Mouse (Mus musculus) megakaryocyte, embryonic 14.5 days (primary cell): ENCODE data around the gene Bahcc1. TPM values are rescaled to one million over a fixed set of nuclear protein-coding genes. Genes with fewer than 3 reads are reported as not detected.

ENCODE experiments used
- H3K27me3 ChIP-seq: replicated peaks from 2 replicates; pipeline ENCODE3; 2012; ENCODE audit warnings: inconsistent platforms
- H3K36me3 ChIP-seq: replicated peaks from 2 replicates; pipeline ENCODE3; 2012; ENCODE audit warnings: low read length, inconsistent platforms, mixed read lengths
- H3K4me1 ChIP-seq: 2 replicates; pipeline ENCODE4 v1.6.1; 2012; ENCODE audit warnings: inconsistent platforms
- H3K4me3 ChIP-seq: replicated peaks from 2 replicates; pipeline ENCODE3; 2012; ENCODE audit warnings: moderate library complexity, mild to moderate bottlenecking, inconsistent platforms
- H3K9me3 ChIP-seq: 2 replicates; pipeline ENCODE4 v1.6.1; 2012; ENCODE audit warnings: inconsistent platforms
- FLI1 ChIP-seq: IDR thresholded peaks from 2 replicates; pipeline ENCODE4 v1.6.1; 2012; ENCODE audit warnings: low read length, inconsistent platforms, mixed read lengths
- GATA1 ChIP-seq: IDR thresholded peaks from 3 replicates; pipeline ENCODE4 v1.6.1; 2012; ENCODE audit warnings: mixed read lengths, low read length, inconsistent platforms, borderline replicate concordance
- polyA plus RNA-seq: library from polyadenylated mRNA; stranded (reverse); fragments of >175 nt; gene quantifications from 2 replicates; pipeline ENCODE4 v1.2.3, GENCODE M21; 2012; ENCODE audit warnings: low replicate concordance; ENCODE audit not compliant: insufficient read depth

Gene Bahcc1
- polyA plus RNA-seq, 1 experiment = 10.2 TPM

DNA sequence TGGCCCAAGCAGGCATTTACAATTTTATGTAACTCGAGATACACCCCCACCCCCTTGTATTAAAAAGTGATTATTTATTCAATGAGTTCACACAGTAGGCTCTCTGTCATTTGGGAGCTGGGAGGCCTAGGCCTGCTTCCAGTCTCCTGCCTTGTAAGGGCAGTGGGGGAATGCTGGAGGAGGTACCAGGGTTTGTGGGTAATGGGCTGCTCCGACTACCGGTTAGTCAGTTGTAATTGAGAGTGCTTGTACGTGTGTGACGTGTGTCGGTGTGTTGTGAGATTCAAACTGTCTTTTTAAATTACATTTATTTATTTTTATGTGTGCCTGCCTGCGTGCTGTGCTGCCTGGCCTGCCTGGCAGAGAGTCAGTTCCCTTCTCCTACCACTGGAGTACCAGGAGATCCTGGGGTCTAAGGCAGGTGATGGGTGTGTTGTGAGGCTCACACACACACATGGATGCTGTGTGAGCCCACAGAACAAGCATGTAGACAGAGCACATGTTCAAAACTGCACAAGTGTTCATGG lies 3.8 kb upstream of the Bahcc1 start:
- Histone ChIP-seq H3K27me3 (peaks cover 5% of the 10 kb centered on the region), H3K4me3 (peak overlapping the region; percentile 98), H3K9me3 (no peaks in the 10 kb centered on the region), H3K4me1 (peaks cover 75% of the 10 kb centered on the region), H3K36me3 (peaks cover 48% of the 10 kb centered on the region)
- TF ChIP-seq FLI1 = no peak
- TF ChIP-seq GATA1 = no peak

DNA sequence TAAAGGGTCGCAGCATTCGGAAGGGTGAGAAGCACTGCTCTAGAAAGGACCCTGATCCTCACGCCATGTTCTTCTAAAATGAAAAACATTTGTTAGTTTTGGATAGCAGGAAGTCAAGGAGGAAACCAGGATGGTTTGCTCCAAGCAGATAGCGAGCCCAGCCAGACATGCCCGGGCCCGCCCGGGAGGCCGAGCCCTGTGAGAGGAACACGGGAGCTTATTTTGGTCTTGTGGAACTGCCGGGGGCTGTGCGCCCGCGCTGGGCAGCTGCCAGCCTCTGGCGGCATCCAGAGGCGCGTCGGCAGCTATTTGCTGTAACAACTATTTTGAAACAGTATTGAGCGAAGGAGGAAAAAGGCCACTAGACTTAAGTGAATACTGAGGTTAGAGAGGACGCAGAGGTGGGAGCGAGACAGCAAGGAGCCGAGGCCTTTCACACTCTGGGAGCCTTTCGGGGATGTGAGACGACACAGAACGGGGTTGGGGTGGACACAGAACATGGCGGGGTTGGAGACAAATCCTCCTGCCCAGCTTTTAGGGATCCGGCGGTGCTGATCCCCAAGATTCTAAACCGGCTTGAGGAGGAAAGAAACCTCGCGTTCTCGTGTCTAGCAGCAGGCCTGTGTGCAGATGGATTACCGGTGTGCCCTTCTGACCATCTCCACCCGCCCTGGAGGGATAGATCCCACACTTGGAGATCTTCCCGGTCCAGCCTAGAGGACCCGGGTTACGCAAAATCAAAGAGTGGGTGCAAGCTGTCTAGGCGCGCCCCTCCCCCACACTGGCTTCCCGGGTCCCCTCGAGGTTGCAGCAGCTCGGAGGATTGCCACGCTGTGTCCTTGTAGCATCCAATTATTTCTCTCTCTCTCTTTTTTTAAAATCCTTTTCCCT lies 2.6 kb upstream of the Bahcc1 start:
- H3K9me3 ChIP-seq = no peaks in the 10 kb centered on the region
- H3K36me3 ChIP-seq = peaks cover 48% of the 10 kb centered on the region
- TF ChIP-seq FLI1 = no peak
- 0 out of 3 replicates have a peak, but pooled peaks have one; percentile 50 for TF ChIP-seq GATA1
- H3K4me1 ChIP-seq = peaks cover 69% of the 10 kb centered on the region
- peak overlapping the region; percentile 98 for H3K4me3 ChIP-seq
- H3K27me3 ChIP-seq = peaks cover 15% of the 10 kb centered on the region

DNA sequence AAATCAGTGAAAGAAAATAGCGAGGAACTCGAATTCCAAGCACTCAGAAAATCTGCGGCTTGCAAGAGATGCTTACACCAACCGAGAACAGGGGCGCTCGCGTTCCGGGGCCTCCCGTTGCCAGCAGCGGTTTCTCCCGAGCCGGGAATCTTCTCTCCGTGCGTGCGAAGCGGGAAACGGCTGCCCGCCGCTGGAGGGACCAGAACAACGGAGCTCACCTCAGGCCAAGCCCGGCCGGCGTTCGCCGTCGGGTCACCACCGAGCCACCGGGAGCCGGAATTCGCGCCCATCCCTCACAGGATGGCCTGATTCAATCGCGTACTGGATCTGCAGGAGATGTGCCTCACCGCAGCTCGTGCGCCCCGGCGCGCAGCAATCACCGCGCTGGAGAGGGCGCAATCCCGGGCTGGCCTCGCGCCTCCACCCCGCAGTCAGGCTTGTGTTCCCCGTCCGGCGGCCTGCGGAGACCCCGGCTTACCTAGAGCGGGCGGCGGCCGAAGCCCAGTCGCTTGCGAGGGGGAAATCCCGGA lies 1.8 kb upstream of the Bahcc1 start:
- Histone ChIP-seq H3K4me3 (peak overlapping the region; percentile 98), H3K4me1 (peaks cover 68% of the 10 kb centered on the region), H3K27me3 (peaks cover 22% of the 10 kb centered on the region), H3K36me3 (peaks cover 45% of the 10 kb centered on the region), H3K9me3 (no peaks in the 10 kb centered on the region)
- no peak for TF ChIP-seq FLI1
- no peak for TF ChIP-seq GATA1

DNA sequence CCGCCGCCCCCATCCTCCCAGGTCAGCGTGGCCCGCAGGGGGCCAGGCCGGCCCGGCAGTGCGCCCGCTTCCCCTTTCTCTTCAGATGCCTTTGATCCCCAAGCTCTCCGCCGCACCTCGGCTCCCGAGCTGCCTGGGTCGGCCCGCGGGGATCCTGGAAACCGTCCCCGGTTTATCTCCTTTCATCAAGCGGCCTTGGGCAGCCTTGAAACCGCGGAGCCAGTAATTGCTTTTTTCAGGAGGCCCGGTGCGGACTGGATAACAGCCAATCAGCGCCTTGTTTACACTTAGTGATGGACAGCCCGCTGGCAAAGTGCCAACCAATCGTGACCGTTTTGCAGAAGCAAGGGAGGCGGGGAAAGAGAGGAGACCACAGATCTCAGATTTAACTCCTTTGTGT lies 1.4 kb upstream of the Bahcc1 start:
- peaks cover 27% of the 10 kb centered on the region for H3K27me3 ChIP-seq

DNA sequence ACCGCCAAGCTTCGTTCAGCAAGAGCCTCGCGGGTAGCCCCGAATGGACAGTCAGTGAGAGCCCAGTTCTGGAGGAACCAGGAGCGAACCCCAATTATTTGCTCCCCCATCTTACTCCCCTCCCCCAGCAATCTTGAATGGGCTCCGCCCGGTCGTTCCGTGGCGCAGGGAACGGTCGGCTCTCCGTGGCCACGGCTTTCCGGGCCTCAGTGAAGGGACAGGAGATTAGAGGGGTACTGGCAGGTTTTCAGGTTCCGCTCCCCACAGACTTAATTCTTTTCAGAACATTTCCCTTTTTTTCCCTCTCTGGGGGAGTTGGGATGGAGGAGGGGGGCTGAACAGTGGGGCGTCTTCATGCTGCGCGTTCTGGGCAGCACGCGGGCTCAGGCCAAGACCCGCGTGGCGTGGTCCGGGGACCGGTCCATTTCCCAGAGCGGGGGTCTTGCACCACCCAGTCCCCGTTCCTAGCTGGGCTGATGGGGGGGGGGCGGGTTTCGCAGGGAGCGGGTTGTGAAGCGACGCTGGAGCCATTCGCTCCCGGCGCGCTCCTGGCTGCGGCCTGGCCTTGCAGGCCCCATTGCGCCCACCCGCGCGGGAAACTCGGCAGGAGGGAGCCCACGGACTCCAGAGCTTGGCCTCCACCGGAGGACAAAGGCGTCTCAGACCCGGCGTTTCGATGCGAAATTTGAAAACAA lies 841 bp downstream of the Bahcc1 start:
- no peaks in the 10 kb centered on the region for H3K9me3 ChIP-seq
- peaks cover 65% of the 10 kb centered on the region for H3K4me1 ChIP-seq
- peaks cover 18% of the 10 kb centered on the region for H3K36me3 ChIP-seq
- H3K27me3 ChIP-seq = peaks cover 46% of the 10 kb centered on the region
- H3K4me3 ChIP-seq = peak overlapping the region; percentile 98
- no peak for TF ChIP-seq GATA1
- TF ChIP-seq FLI1 = no peak

More for the DNA sequence above, 1.4 kb upstream of the Bahcc1 start:
- no peak for TF ChIP-seq FLI1
- TF ChIP-seq GATA1 = no peak
- peak overlapping the region; percentile 98 for H3K4me3 ChIP-seq
- H3K4me1 ChIP-seq = peaks cover 68% of the 10 kb centered on the region
- H3K36me3 ChIP-seq = peaks cover 40% of the 10 kb centered on the region
- H3K9me3 ChIP-seq = no peaks in the 10 kb centered on the region

DNA sequence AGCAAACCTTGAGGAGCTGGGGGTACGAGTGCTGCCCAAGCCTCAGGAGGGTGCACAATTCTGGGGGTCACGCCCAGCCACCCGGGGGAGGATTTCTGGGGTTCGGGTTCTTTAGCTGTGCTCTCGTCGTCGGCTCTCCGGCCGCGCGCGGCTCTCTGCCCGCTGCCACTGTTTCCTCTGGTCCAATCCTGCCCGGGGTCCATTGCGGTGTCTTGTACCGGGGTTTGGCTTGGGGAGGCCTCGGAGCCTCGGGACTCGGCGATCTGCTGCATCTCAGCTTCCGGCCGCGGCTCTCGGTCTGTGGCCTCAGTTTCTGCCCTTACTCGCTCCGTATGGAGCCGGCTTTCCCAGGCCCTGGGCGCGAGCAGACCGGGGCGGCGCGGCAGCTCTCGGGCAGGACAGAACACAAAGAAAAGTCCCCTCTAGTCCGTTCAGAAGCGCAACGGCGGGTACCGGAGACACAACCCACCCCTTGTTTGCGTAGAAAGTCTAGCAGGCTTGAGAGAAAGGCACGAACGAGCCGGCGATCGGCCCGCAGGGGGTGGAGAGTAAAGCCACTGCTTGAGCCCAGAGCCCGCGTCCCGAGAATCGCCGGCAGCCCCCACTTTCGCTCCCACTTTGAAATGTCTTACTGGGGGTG lies 1.5 kb downstream of the Bahcc1 start:
- peak overlapping the region; percentile 98 for H3K4me3 ChIP-seq
- H3K36me3 ChIP-seq = peaks cover 11% of the 10 kb centered on the region
- peaks cover 65% of the 10 kb centered on the region for H3K4me1 ChIP-seq
- H3K9me3 ChIP-seq = no peaks in the 10 kb centered on the region
- TF ChIP-seq FLI1 (no peak), GATA1 (no peak)
- H3K27me3 ChIP-seq = peaks cover 53% of the 10 kb centered on the region

DNA sequence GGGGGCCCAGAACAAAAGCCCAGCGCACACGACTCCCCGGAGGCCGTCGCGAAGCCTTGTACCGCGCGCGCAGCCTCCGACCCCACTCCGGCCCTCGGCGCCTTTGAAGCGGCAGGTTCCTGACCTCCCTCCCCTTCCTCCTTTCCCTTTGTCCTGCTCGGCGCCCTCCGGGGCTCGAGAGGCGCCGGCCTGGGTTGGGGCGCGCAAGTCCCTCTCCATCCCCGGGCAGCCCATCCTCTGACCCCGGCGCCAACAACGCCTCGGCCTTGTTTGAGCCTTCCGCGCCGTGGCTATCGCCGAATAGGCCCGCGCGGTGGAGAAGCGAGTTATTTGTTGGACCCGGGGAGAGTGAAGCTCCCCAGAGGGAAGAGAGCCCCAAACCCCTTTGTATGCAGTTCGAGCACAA lies 2.0 kb downstream of the Bahcc1 start:
- H3K27me3 ChIP-seq = peaks cover 58% of the 10 kb centered on the region

DNA sequence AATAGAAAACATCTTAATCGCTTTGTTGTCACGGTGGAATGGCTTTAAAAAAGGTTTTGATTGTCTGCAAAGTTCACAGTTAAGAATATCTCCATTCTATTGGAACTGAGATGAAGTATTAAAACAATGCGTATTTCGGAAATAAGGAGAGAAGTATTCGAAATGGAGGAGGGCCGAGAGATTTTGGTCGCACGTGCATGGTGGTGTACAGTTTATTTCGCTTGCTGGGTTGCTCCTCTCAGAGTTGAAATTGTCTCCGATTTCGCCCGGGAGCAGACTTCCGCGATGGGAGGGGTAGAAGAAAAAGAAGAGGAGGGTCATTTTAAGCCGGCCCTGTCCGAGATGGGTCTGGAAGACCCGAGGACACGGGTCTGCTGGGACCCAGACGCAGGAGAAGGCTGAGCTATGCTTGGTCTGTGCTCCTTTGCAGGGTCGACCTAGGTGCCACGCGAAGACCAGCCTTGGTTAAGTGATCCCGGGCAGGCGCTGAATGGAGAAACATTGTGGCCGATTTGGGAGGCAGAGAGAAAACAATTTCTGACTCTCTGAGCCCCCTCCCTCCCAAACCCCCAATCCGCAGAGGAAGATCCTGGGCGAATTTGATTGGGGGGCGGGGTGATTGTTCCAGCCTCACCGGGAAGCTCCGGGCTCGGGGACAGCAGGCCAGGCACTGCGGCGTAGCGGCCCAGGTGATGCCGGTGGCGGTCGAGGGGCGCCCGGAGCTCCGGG lies 2.8 kb downstream of the Bahcc1 start:
- H3K36me3 ChIP-seq = no peaks in the 10 kb centered on the region
- H3K4me1 ChIP-seq = peaks cover 71% of the 10 kb centered on the region
- peak overlapping the region; percentile 98 for H3K4me3 ChIP-seq
- H3K9me3 ChIP-seq = no peaks in the 10 kb centered on the region
- H3K27me3 ChIP-seq = peaks cover 63% of the 10 kb centered on the region
- TF ChIP-seq FLI1 = no peak
- TF ChIP-seq GATA1 = no peak

More for the DNA sequence above, 2.0 kb downstream of the Bahcc1 start:
- Histone ChIP-seq H3K4me3 (peak overlapping the region; percentile 98), H3K36me3 (peaks cover 6% of the 10 kb centered on the region), H3K4me1 (peaks cover 66% of the 10 kb centered on the region), H3K9me3 (no peaks in the 10 kb centered on the region)
- TF ChIP-seq FLI1 (no peak), GATA1 (no peak)

DNA sequence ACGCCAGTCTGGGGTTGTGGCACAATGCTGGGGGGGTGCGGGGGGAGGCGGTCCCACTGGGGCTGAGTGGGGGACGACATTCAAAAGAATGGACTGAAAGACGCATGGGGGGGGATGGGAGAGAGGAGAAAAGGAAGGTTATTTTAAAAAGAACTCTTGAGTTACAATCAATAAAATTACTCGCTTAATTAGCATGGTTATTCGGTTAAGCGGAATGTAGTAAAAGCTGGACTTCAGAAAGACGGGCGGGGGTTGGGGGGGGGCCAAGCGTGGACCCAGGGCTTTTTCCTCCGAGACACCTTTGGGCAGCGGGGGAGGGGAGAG lies 3.3 kb downstream of the Bahcc1 start:
- no peaks in the 10 kb centered on the region for H3K36me3 ChIP-seq
- TF ChIP-seq GATA1 (no peak), FLI1 (no peak)
- peaks cover 67% of the 10 kb centered on the region for H3K27me3 ChIP-seq
- H3K4me1 ChIP-seq = peaks cover 73% of the 10 kb centered on the region
- no peaks in the 10 kb centered on the region for H3K9me3 ChIP-seq
- peak overlapping the region; percentile 98 for H3K4me3 ChIP-seq
